Mouse (Mus musculus) layer of hippocampus, postnatal 10 days (tissue): ENCODE measurements around the gene Abcf1. TPM values are rescaled to one million over a fixed set of nuclear protein-coding genes. Genes with fewer than 3 reads are reported as not detected.
A peak's percentile ranks its signal among the peaks of the same experiment; 100 is the strongest.

Source experiments
- DNase-seq, 2 experiments: peaks; one replicate each; pipeline ENCODE4 v3.0.0; 2021; ENCODE audit warnings: low spot score in 2 of 2
- microRNA-seq, 2 experiments: library from miRNA; unstranded; fragments of <30 nt; microRNA quantifications; one replicate each; pipeline ENCODE4 v1.2.0; 2021
- total RNA-seq, 2 experiments: library from RNA; stranded (reverse); gene quantifications; 2 replicates each; pipeline ENCODE4 v1.2.3; 2021

Gene Abcf1
- total RNA-seq, 2 experiments from 2014 or later, result 86.2 to 86.6 TPM

DNA sequence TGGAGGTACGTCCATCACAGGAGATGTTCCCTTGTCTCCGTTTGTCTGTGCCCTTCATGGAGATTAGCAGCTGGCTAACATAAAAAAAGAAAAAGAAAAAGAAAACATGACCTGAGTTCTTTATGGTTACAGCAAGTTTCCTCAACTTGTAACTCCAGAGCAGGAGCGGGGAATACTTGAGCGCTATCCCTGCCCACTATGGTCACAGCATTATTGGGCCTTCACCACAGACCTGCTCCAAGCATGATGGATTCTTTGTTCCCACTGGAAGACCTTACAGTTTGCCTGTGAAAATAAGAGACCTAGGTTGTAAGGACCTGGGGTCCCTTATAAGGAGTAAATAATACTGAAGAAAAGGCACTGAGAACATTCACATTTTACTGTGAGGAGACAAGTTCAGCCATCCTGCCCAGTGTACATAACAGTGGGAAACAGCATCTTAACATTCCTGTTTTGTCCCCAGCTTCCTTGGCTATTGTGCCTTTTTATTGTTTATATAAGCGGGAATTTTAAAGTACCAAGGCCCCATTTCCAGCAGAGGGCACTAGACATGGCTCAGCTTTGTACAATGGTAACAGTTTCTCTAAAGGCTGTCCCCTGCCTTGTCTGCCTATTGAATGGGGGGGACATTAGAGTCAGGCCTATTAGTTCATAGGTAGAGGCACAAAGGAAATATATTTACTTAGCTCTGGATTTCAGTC lies 48.5 kb downstream of the Abcf1 start:
- peak; percentile 44 to 67 for DNase-seq

DNA sequence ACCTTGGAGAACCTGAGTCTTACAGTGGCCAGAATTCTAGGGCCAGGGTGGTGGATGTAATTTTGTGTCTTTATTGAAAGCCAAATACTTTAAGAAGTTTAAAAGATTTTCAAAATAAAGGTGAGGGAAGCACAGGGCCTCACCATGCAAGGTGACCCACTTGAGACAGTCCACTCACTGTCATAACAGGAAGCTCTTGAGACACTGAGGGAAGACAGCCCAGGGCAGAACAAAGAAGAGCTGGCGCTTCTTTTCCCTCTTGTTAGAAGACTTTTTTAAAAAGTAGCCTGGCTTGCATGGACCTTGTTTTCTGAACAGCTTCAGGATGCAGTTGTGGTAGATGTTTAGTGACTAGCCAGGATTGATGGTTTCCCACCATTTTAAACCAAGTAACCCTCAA lies 49.2 kb downstream of the Abcf1 start:
- no peak for DNase-seq

GRCm38 (mm10) chr17:35919864-35920301 lies 49.7 kb downstream of the Abcf1 start:
- no peak for DNase-seq

- DNase-seq, result peak; percentile 88 to 91
These were observed 50.4 kb downstream of the Abcf1 start for GRCm38 (mm10) chr17:35919060-35919715.

DNA sequence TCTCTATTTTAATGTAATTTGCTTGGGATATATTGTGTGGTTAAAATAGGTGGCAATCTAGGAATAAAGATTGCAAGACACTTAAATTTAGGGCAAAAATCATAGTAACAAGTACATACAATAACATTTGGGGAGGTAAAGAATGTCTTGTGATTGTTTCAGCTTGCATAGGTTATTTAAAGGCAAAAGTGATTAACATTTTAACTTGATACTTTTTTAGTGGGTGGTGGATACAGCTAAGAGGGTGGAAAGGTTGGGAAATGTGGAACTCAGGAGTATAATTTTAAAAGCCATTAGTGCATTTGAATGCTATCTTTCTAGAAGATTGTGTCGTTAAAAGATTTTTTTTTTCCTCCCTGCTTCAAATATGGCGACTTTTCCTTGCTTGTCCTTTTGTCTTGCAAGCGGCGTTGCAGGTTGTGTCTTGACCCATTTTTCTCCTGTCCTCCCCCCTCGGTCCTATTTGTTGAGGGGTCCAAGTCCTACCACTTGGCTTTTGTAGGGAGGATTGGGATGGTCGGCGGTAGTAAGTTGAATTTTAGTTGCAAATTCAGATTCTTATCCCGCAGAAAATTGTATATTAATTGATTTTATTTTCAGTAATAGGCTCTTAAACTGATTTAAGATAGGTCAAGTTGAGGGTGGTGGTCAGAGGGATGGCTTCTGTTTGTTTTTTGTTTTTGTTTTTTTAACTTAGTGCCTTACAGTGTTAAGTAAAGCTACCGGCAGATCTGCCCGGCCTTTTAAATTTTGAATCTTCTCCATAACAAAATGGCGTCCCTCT lies 51.1 kb downstream of the Abcf1 start:
- DNase-seq, result peak; percentile 43 to 59

GRCm38 (mm10) chr17:35917463-35918251 lies 51.9 kb downstream of the Abcf1 start:
- peak; percentile 66 to 69 for DNase-seq

- DNase-seq, result peak in 1 of 2 experiments; percentile 45
These were observed 52.5 kb downstream of the Abcf1 start for GRCm38 (mm10) chr17:35917143-35917462.

- DNase-seq, result peak; percentile 98 to 99
These were observed 53.0 kb downstream of the Abcf1 start, which contains the start of the genes Mrps18b and Ppp1r10 for GRCm38 (mm10) chr17:35916297-35917142. Gene Mrps18b, minus strand, starts transcription at chr17:35916389. Gene Ppp1r10, plus strand, starts transcription at chr17:35916434.

DNA sequence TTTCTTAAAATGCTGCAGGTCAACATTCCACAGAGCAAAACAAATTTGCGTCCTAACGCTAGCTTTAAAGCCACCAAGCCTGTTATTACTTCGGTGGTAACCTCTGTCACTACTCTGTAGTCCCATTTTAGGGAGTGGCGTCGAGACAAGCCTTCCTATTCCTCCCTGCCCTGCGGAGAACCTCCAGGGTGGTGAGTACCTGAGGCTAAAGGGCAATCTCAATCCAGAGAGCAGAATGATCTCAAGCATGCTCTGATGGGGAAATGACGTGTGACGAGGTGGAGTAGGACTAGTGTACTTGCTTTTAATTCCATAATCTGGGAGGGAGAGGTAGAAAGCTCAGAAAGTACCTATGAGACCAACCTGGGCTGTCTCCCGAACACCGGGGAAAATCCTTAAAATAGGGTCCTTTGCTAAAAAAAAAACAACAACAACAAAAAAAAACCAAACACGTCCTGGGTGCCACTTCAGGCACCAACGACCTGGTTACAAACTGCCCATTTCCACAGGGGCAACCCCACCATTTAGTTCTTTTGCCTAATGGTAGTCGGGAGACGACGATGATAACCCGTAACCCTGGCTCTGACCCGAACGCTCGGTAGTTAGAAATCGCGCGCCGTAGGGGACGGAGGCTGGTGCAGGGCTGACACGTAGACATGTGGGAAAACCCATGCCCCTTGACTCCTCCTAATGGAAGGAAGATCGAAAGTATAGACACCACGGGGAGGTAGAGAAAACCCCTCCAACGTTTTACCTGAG lies 53.8 kb downstream of the Abcf1 start:
- no peak for DNase-seq

GRCm38 (mm10) chr17:35914975-35915374 lies 54.6 kb downstream of the Abcf1 start:
- DNase-seq, result no peak

DNA sequence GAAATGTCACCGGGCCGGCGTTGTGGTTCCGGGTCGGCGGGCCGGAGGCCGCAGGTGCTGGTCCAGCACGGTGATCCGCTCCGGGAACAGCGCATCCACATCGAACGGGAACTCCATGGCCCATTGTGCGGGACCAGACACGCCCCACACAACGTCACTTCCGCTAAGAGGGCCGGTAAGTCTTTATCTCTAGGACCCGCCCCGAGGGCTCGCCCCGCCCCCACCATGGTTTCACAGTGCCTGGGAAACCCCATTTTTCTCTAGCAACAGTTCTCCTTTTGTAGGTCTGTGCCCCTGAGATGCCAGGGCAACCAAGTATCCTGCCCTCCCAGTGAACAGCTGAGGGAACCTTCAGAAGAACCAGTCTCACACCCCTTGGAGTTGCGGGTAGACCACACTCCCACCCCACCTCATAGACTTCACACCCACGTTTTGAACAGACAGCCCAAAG lies 59.6 kb downstream of the Abcf1 start, which contains the start of gene Atat1:
TSS of gene Atat1 (minus strand) at position 157 of the 451 bp plus-strand sequence.
- peak; percentile 95 to 96 for DNase-seq

GRCm38 (mm10) chr17:35909186-35909918 lies 60.2 kb downstream of the Abcf1 start:
- DNase-seq, result peak; percentile 45 to 47

DNA sequence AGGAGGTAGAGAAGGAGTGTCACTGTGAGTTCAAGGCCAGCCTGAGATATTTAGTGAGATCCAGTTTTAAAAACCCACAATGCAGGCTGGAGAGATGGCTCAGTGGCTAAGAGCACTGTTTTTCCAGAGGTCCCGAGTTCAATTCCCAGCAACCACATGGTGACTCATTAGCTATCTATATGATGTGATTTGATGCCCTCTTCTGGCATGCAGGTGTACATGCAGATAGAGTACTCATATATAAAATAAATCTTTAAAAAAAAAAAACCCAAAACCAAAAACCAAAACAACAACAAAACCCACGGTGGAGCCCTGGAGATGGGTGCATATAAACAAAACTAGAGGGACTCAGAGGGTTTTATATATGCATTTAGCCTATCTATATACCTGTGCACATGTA lies 62.0 kb downstream of the Abcf1 start:
- no peak for DNase-seq

Small RNA genes within 50 kb of the gene (microRNA-seq; reads per million reads assigned to microRNA genes)
- gene Mir1894 (0.45 to 1.2 reads per million in 2 experiments), gene Mir877 (410 to 633 reads per million in 2 experiments)

Other genes with a start within 250 kb of the Abcf1 start
- gene Ier3, start 148.1 kb downstream of the Abcf1 start, total RNA-seq, result 1 to 10 TPM; 4.3 to 4.6 TPM
- gene Flot1, start 146.5 kb downstream of the Abcf1 start, total RNA-seq, result 100 to 1,000 TPM; 163 to 172 TPM
- gene Tubb5, start 131.5 kb downstream of the Abcf1 start, total RNA-seq, result 1,000 to 10,000 TPM; 1,119 to 1,208 TPM
- gene Mdc1, start 128.2 kb downstream of the Abcf1 start, total RNA-seq, result 10 to 100 TPM; 15.8 to 16.2 TPM
- gene Nrm, start 108.4 kb downstream of the Abcf1 start, total RNA-seq, result 1 to 10 TPM; 5.2 to 5.7 TPM
- 10 to 100 TPM; 15.6 to 16.3 TPM for gene Ppp1r18, start 104.2 kb downstream of the Abcf1 start, total RNA-seq
- gene Dhx16, start 89.9 kb downstream of the Abcf1 start, total RNA-seq, result 10 to 100 TPM; 26.1 to 36.5 TPM
- gene 2310061I04Rik, start 72.3 kb downstream of the Abcf1 start, total RNA-seq, result 10 to 100 TPM; 69.4 to 77.2 TPM
- 100 to 1,000 TPM; 132 to 133 TPM for gene Atat1, start 59.7 kb downstream of the Abcf1 start, total RNA-seq
- 10 to 100 TPM; 49.1 to 50.2 TPM for gene Mrps18b, start 53.4 kb downstream of the Abcf1 start, total RNA-seq
- gene Ppp1r10, start 53.3 kb downstream of the Abcf1 start, total RNA-seq, result 10 to 100 TPM; 66.2 to 67.3 TPM
- gene Gnl1, start 10.1 kb upstream of the Abcf1 start, total RNA-seq, result 100 to 1,000 TPM; 123 to 128 TPM
- gene Prr3, start 10.5 kb upstream of the Abcf1 start, total RNA-seq, result 10 to 100 TPM; 72.1 to 79.2 TPM
- under 1 TPM; 0.54 to 0.80 TPM for gene H2-T24, start 50.8 kb upstream of the Abcf1 start, total RNA-seq
- gene H2-T23, start 63.1 kb upstream of the Abcf1 start, total RNA-seq, result 1 to 10 TPM; 2.4 to 2.9 TPM
- gene H2-T22, start 73.0 kb upstream of the Abcf1 start, total RNA-seq, result 1 to 10 TPM; 8.2 to 9.0 TPM
- not detected for gene Gm6034, start 73.2 kb upstream of the Abcf1 start, total RNA-seq
- gene Gm11127, start 88.6 kb upstream of the Abcf1 start, total RNA-seq, result under 1 TPM; 0.30 to 0.65 TPM
- not detected for gene Gm19684, start 151.9 kb upstream of the Abcf1 start, total RNA-seq
- gene Gm7030, start 159.7 kb upstream of the Abcf1 start, total RNA-seq, result not detected
- gene Gm8909, start 198.8 kb upstream of the Abcf1 start, total RNA-seq, result not detected
- gene H2-T3, start 220.5 kb upstream of the Abcf1 start, total RNA-seq, result not detected